Mouse (Mus musculus) intestine, postnatal 0 days (tissue): Measurements from ENCODE around the gene Fbxl21. TPM values are rescaled to one million over a fixed set of nuclear protein-coding genes. Genes with fewer than 3 reads are reported as not detected.
A peak's percentile ranks its signal among the peaks of the same experiment; 100 is the strongest.

ENCODE experiments used
- ATAC-seq: fragments of 200-750 bp; cut with Nextera tagmentation; 2 replicates; pipeline ENCODE4 v1.8.0; 2017; ENCODE audit warnings: mild to moderate bottlenecking, moderate TSS enrichment, moderate library complexity
- H3K27ac ChIP-seq: fragments of 300-500 bp; sonication (generic); 2 replicates; pipeline ENCODE4 v1.5.1; 2014; ENCODE audit warnings: mild to moderate bottlenecking, low read depth, low read length, moderate library complexity
- H3K27me3 ChIP-seq: fragments of 300-500 bp; sonication (generic); replicated peaks from 2 replicates; pipeline ENCODE4 v1.6.1; 2014; ENCODE audit warnings: low read length, mixed read lengths; ENCODE audit not compliant: control insufficient read depth, insufficient read depth
- H3K36me3 ChIP-seq: fragments of 300-500 bp; sonication (generic); 2 replicates; pipeline ENCODE4 v1.6.1; 2014; ENCODE audit warnings: mild to moderate bottlenecking, moderate library complexity; ENCODE audit not compliant: control insufficient read depth, insufficient read depth
- H3K4me1 ChIP-seq: fragments of 300-500 bp; sonication (generic); replicated peaks from 2 replicates; pipeline ENCODE4 v1.6.1; 2014; ENCODE audit warnings: antibody characterized with exemption, low read length, mixed read lengths; ENCODE audit not compliant: control insufficient read depth, insufficient read depth
- H3K4me2 ChIP-seq: fragments of 300-500 bp; sonication (generic); replicated peaks from 2 replicates; pipeline ENCODE4 v1.6.1; 2014; ENCODE audit warnings: low read depth, mild to moderate bottlenecking, moderate library complexity
- H3K4me3 ChIP-seq: fragments of 300-500 bp; sonication (generic); 2 replicates; pipeline ENCODE4 v1.5.1; 2014; ENCODE audit warnings: low read depth, low read length
- H3K9ac ChIP-seq: fragments of 300-500 bp; sonication (generic); 2 replicates; pipeline ENCODE4 v1.6.1; 2014; ENCODE audit warnings: mild to moderate bottlenecking, low read depth, low read length
- H3K9me3 ChIP-seq: fragments of 300-500 bp; sonication (generic); 2 replicates; pipeline ENCODE4 v1.6.1; 2016; ENCODE audit warnings: mixed run types; ENCODE audit not compliant: control insufficient read depth
- CTCF ChIP-seq: sonication (generic); IDR thresholded peaks from 2 replicates; pipeline ENCODE4 v1.5.1; 2016; ENCODE audit warnings: low read depth, mild to moderate bottlenecking, control low read depth, antibody characterized with exemption, moderate library complexity
- WGBS: fragments of 180-500 bp; shearing (Covaris S2); extraction: QIAGEN DNeasy Blood & Tissue Kit; methylation state at CpG from one replicate; pipeline ENCODE4 v1.1.7; 2014; 5-methylcytosine and 5-hydroxymethylcytosine counted together
- polyA plus RNA-seq: library from polyadenylated mRNA; unstranded; fragments of >200 nt; fragmentation: Nextera tagmentation; extraction: Ambion mirVana; gene quantifications from 2 replicates; pipeline ENCODE4 v1.2.1, GENCODE M21; 2015

Gene Fbxl21
- polyA plus RNA-seq = 3.7 and 4.0 TPM in 2 replicates

- ATAC-seq = peak; percentile 100
These were observed at the start of gene Fbxl21 for GRCm38 (mm10) chr13:56522081-56522820. Gene Fbxl21 (plus strand): TSS chr13:56522472.

GRCm38 (mm10) chr13:56472661-56473060 is 49.6 kb upstream of the Fbxl21 start:
- ATAC-seq = no peak
- 88% methylated on average over 9 of the region's 9 CpGs for WGBS

More at GRCm38 (mm10) chr13:56522081-56522820, at the start of gene Fbxl21:
- H3K4me1 ChIP-seq = no peaks in the 10 kb centered on the region
- peak within 1 kb of the TSS; percentile 67 for H3K4me3 ChIP-seq
- peak within 1 kb of the TSS; percentile 46; the same call in 1 of the 2 replicates for H3K27ac ChIP-seq
- no peak for TF ChIP-seq CTCF
- no peaks in the 10 kb centered on the region for H3K9me3 ChIP-seq
- no peaks in the 10 kb centered on the region for H3K27me3 ChIP-seq
- WGBS = under 1% methylated on average over 56 of the region's 56 CpGs
- peak within 1 kb of the TSS; percentile 96 for H3K4me2 ChIP-seq
- H3K36me3 ChIP-seq = no peaks in the 10 kb centered on the region
- H3K9ac ChIP-seq = peak within 1 kb of the TSS; percentile 52

GRCm38 (mm10) chr13:56475363-56475762 is 46.9 kb upstream of the Fbxl21 start:
- no peaks in the 10 kb centered on the region for H3K9me3 ChIP-seq
- H3K36me3 ChIP-seq = no peaks in the 10 kb centered on the region
- WGBS = 29% methylated on average over 4 of the region's 4 CpGs
- ATAC-seq = no peak
- H3K4me1 ChIP-seq = no peaks in the 10 kb centered on the region
- peak; percentile 93 for TF ChIP-seq CTCF
- H3K27me3 ChIP-seq = no peaks in the 10 kb centered on the region
- H3K9ac ChIP-seq = no peak overlapping the region
- H3K4me3 ChIP-seq = no peak overlapping the region
- H3K4me2 ChIP-seq = no peak overlapping the region
- H3K27ac ChIP-seq = no peak overlapping the region

More at GRCm38 (mm10) chr13:56472661-56473060, 49.6 kb upstream of the Fbxl21 start:
- H3K4me3 ChIP-seq = no peak overlapping the region
- no peaks in the 10 kb centered on the region for H3K27me3 ChIP-seq
- H3K9me3 ChIP-seq = no peaks in the 10 kb centered on the region
- no peak overlapping the region for H3K9ac ChIP-seq
- no peaks in the 10 kb centered on the region for H3K4me1 ChIP-seq
- TF ChIP-seq CTCF = no peak
- no peaks in the 10 kb centered on the region for H3K36me3 ChIP-seq
- H3K27ac ChIP-seq = no peak overlapping the region
- H3K4me2 ChIP-seq = no peak overlapping the region

GRCm38 (mm10) chr13:56476790-56477189 is 45.5 kb upstream of the Fbxl21 start:
- Histone ChIP-seq H3K4me3 (no peak overlapping the region), H3K27ac (no peak overlapping the region), H3K36me3 (no peaks in the 10 kb centered on the region), H3K27me3 (no peaks in the 10 kb centered on the region), H3K9me3 (no peaks in the 10 kb centered on the region), H3K4me2 (no peak overlapping the region), H3K9ac (no peak overlapping the region), H3K4me1 (no peaks in the 10 kb centered on the region)
- no peak for TF ChIP-seq CTCF
- no peak for ATAC-seq
- 74% methylated on average over 5 of the region's 5 CpGs for WGBS

GRCm38 (mm10) chr13:56477271-56477670 is 45.0 kb upstream of the Fbxl21 start:
- Histone ChIP-seq H3K4me3 (no peak overlapping the region), H3K4me1 (no peaks in the 10 kb centered on the region), H3K27ac (no peak overlapping the region), H3K9me3 (no peaks in the 10 kb centered on the region), H3K4me2 (no peak overlapping the region), H3K9ac (no peak overlapping the region), H3K27me3 (no peaks in the 10 kb centered on the region), H3K36me3 (no peaks in the 10 kb centered on the region)
- TF ChIP-seq CTCF = no peak
- WGBS = 38% methylated on average over 6 of the region's 6 CpGs
- ATAC-seq = no peak

GRCm38 (mm10) chr13:56478027-56478426 is 44.2 kb upstream of the Fbxl21 start:
- no peaks in the 10 kb centered on the region for H3K9me3 ChIP-seq
- H3K27ac ChIP-seq = no peak overlapping the region
- no peak overlapping the region for H3K4me2 ChIP-seq
- 0 out of 2 replicates have a peak, but pooled peaks have one; percentile 29 for TF ChIP-seq CTCF
- no peaks in the 10 kb centered on the region for H3K27me3 ChIP-seq
- H3K4me1 ChIP-seq = no peaks in the 10 kb centered on the region
- 83% methylated on average over 6 of the region's 6 CpGs for WGBS
- no peak overlapping the region for H3K4me3 ChIP-seq
- ATAC-seq = no peak
- no peak overlapping the region for H3K9ac ChIP-seq
- no peaks in the 10 kb centered on the region for H3K36me3 ChIP-seq
